Mouse (Mus musculus): ENCODE results near the gene Hmgcs2. TPM values are rescaled to one million over a fixed set of nuclear protein-coding genes. Genes with fewer than 3 reads are reported as not detected.

Hmgcs2 gene
- polyA plus RNA-seq (2017; shearing (Covaris generic)), result not detected

DNA sequence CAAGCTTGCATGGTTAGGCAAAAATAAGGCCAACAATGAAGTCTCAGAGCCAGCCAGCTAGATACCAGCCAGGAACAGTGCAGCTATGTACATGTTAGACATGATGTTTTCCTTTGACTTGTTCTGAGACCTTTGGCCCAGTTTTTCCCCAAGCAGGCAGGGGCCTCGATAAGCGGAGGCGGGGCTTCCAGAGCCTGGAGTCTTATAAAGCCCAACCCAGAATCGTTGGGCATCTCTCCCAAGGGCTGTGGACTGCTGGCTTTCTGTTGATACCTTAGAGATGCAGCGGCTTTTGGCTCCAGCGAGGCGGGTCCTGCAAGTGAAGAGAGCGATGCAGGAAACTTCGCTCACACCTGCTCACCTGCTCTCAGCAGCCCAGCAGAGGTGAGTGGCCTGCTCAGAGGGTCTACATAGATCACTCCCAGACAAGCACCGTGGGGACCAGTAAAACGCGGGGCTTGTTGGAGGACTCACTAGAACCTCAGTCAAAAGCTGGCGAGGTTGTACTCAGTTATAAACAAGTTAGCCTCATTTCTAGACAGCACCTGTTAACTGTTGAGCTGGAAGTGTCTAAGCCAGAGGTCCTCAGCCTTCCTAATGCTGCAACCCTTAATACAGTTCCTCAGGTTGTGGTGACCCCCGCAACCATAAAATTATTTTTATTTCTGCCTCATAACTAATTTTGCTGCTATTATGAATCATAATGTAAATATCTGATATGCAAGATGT is at the start of gene Hmgcs2:
Gene Hmgcs2, plus strand, starts transcription at position 232 of the 729 bp plus-strand sequence.
- ATAC-seq, result no peak

- no peak for ATAC-seq
Observed at GRCm38 (mm10) chr3:98233504-98233903, 46.7 kb upstream of the Hmgcs2 start.

DNA sequence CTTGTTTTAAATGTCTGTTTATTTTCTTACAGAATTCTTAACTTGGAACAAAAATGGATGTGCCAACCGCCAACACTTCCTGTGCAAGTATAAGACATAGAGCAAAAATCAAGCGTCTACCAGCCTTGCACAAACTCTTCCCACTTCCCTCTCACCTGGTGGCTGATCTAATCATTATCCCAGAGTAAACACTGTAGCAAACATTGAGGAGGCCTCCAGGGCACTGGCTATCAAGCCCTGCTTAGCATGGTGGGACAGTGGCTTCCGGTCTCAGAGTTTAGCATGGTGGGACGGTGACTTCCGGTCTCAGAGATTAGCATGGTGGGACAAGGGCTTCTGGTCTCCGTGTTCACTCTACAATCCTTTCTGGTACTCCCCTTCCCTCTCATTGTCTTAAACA is 44.0 kb upstream of the Hmgcs2 start:
- no peak for ATAC-seq

DNA sequence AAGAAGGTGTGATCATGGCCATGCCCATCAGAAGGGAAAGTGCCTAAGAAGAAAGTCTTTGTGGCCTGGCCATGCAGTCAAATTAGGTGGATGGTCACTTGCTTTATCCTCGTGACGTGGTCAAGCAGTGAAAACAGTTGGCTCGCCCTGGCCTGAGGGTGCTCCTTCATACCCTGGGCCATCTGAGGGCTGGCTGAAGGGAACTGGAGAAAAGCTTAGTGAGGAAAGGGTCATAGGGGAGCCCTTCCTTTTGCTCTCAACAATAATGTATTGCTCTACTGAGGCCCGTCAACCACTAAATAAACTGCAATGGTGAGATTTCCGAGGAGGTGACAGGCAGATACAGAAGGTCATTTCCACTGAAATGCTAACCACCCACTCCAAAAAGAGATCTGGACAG is 43.0 kb upstream of the Hmgcs2 start:
- ATAC-seq, result no peak

DNA sequence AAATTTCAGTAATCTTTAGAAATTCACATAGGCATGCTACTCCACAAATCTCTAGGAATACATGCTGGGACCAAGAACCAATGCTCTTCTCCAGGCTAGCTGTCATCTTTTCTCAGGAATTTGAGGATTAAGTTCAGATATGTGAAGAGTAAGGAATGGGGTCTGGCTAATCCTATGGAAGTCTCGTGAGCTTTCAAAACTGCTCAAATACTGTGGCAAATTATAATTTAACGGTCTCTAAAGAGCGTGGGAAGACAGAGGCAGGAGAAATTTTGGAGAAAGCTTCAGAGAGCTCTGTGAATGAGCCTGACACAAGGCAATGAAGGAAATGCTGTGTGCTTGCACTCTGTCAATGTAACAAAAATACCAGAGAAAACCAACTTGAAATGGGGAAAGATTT is 42.1 kb upstream of the Hmgcs2 start:
- ATAC-seq, result no peak

GRCm38 (mm10) chr3:98242051-98242450 is 38.2 kb upstream of the Hmgcs2 start:
- no peak for ATAC-seq

DNA sequence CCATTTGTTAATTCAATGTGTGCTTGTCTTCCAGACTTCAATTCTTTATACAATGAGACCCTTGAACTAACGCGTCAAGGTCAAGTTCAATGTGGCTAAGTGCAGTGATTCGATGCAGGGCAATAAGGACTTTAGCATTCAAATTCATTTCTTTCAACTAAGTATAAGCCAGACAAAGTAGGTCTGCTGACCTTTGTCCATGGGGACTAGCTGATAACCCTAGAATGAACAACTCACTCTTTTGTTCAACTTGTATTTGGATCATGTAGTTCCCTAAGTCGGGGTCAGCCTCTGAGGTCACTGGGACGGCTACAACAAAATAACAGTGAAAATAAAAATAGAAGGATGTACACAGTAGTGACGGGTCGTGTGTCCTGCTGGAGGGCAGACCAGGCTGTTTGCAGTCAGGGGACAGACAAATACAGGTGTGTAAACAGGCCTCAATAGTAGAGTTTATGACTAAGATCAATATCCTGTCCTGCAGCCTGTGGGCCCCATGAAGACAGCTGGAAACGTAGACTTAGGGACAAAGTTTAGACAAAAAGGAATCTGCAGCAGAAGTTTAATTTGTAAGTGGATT is 37.7 kb upstream of the Hmgcs2 start:
- ATAC-seq, result no peak

DNA sequence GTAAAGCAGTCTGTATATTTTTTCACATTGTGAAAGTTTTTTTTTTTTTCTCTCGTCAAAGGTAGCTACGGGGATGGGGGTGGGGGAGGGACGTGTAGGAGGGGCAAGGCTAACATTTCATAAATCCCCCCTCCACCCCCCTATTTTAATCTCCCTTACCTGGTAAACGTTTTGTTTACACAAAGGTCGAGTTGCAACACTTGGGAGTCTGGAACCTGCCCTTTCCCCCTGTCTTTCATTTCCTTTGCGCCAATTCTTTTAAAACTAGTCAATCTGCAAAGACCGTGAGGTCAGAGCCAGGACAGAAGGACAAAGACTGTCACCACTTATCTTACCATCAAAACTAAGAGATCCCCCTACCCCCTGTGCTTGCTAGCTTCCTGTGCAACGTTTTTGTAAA is 34.3 kb upstream of the Hmgcs2 start:
- no peak for ATAC-seq

DNA sequence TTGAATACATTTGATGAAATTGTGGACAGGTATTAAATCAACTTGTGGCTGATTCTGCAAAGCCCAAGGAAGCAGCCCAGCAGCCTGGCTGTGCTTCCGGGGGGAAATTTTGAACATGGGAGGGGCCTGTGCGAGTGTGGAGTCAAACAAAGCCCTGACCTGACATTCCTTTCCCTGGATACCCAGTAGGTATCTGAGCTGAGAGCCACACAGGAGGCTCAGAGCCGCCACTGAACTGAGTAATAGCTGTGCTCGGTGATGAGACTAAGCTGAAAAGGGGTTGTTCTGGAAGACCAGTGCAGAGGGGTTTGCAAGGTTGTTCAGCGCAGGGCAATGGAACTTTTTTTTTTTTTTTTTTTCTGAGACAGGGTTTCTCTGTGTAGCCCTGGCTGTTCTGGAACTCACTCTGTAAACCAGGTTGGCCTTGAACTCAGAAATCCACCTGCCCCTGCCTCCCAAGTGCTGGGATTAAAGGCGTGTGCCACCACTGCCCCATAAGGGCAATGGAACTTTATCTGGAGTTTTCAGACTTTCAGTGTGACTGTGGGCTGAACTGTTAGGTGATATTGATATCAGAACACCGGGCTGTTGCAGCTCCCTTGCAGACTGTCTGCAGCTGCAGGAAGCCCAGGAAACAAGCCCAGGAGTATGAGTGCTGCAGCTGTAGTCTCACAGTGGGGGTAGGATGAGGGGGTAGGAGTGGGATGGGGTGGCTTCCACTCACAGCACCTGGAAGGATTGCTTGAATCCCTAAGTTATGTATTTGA is 33.1 kb upstream of the Hmgcs2 start:
- ATAC-seq, result no peak

DNA sequence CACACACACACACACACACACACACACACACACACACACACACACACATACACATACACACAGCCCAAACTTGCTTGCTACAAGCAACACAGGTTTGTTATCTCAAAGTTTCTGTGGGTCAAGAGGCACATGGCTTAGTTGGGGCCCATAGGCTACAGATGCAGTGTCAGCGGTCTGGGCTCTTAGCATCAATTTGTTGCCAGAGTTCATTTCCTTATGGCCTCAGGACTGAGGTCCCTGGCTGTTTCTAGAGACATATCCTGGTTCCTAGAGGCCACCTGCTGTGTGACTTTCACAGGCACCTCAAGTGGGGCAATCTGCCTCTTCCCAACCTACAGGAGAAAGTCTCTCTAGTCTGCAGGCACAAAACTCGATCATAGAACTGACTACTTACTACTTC is 30.9 kb upstream of the Hmgcs2 start:
- no peak for ATAC-seq

DNA sequence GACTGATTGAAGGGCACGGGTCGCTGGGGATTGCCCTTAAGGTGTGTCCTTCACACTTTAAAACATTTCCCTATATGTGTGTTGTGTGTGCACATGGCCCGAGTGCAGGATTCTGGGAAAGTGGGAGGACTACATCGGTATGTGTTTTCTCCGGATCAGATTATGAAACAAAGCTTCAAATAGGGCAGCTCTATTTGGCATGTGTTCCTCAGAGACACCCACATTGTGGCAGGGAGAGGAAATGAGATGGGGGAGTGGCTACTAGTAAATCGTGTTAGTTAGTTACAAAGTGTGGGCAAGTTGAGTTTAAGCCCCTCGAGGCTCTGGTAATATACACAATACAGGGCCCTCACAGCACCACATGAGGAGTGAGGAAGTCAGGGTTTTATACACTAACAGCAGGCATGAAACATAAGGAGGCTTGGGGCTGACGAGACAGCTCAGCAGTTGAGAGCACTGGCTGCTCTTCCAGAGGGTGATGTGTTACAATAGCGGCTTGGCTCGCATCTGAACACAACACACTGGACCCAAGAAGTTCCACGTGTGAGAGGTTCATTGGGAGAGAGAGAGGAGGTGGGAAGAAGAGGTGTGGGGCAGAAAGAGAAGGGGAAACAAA is 30.3 kb upstream of the Hmgcs2 start:
- ATAC-seq, result no peak

DNA sequence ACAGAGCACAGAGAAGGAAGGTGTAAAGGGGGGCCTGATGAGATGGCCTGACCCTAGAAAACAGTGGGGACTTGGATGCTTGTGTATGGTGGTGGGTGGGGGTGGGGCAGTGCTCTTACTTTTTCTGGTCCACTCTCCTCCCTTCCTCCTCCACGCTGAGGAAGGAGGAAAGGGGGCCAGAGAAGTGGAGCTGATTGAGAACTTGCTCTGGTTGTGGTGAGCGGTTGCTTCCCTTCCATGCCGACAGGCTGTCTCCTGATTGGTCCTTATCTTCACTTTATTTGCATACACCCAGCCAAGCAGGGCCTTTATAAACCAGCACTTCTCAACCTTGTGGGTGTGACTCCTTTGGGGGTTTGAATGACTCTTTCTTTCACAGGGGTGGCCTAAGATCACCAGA is 26.2 kb upstream of the Hmgcs2 start:
- no peak for ATAC-seq

GRCm38 (mm10) chr3:98254656-98255583 is 25.3 kb upstream of the Hmgcs2 start:
- ATAC-seq, result no peak

DNA sequence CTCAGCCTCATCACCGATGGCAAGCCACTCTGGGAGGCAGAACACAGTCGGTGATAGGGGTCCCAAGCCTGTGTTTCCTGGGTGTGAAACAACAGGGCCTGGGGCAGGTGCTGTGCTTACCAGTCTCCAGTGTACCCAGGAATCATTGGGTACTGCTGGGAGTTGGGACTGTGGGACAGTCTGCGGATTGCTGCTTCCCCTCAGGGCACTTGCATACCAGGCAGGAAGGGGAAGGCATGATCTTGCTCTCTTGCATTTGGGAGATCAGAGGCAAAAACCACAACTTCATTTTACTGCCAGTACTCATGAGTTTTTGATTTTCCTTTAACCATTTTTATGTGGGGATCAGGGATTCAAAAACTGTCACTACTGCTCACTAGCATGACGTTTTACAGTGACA is 21.5 kb upstream of the Hmgcs2 start:
- no peak for ATAC-seq

DNA sequence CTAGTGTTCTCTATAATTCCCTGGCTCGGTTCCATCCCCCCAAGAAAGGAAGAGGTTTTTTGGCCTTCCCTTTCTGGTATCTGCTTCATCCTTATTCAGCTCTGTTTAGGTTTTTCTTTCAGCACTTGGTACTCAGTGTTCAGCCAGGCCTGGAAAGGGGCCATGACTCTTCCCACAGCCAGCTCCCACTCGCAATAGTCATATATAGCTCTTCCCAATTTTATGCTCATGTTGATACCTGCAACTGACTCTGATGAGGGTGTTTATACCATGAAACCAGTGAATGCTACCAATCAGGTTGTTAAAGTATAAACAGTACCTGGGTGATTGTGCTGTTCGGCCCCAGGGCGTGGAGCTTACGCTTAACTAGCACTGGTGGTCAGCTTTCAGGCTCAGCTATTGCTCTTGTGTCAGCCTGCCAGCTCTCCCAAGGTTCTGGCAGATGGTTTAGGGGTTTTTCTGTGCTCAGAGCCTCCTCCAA is 20.9 kb upstream of the Hmgcs2 start:
- no peak for ATAC-seq

DNA sequence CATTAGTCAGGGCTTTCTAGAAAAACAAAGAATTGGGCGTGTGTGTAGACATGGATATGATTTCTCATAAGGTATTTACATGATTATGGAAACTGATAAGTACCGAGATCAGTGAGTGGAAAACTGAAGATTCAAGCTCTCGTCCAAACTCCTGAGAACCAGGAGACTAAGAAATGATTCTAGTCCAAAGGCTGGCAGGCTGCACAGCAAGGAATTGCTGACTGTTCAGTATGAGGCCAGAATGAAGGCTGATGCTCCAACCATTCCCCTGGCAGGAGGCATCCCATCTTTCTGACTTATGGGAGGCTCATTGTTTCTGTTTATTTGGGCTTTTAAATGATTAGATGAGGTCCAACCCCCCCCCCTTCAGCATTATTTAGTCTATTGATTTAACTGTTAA is 19.7 kb upstream of the Hmgcs2 start:
- no peak for ATAC-seq

GRCm38 (mm10) chr3:98261415-98261814 is 18.8 kb upstream of the Hmgcs2 start:
- no peak for ATAC-seq

DNA sequence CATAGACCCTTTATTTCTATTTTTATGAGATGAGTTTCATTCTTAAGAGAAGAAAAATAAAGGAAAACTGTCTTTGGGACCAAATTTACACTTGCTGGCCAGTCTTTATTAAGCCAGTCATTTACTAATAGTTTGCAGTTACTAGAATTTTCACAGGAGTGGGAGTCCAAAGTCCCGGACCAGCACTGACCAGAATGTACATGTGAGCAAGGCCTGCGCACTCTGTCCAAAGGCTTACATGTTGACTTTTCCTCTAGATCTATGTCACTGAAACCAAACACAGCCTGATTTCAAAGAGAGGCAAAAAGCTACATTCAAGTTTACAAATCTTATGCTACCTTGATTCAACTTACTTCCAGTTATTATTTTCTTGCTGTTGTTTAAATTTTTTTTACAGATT is 18.1 kb upstream of the Hmgcs2 start:
- no peak for ATAC-seq

DNA sequence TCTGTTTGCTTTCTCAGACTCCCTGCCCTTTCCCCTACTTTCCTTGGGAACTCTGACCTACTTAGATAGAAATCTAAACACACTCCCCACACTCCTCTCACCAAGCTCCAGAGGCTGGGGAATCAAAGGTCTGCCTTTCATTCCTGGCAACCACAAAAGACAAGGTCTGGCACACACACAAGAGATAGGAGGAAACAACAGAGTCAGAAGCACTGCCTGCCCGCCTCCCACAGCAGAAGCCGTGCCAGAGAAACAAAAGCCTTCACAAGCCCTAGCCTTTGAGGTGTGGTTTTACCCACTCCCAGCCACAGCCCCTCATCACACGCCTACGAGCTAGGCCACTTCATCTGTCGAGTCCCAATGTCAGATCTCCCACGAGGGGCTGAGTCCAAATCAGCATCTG is 13.0 kb upstream of the Hmgcs2 start:
- no peak for ATAC-seq

- ATAC-seq, result no peak
Observed at GRCm38 (mm10) chr3:98273623-98274398, 6.4 kb upstream of the Hmgcs2 start.

DNA sequence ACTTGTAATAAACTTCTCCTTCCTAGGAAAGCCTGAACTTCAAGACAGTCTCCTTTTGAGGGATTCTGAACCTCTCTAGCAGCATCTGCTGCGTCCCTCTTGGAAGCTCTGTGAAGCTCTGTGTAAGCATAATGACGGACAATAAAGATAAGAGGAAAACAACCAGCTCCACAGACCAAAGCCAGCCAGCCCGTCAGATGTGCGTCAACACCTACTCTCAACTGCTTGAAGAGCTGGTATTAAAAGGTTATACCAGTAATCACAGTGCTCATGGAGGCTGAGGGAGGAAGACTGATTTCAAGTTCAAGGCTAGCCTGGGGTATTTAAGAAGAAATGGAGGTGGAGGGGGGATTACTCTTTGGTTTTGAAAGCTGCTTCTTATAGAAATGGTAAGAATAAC is 553 bp upstream of the Hmgcs2 start:
- no peak for ATAC-seq

Data from CD4-positive, CD25-positive, alpha-beta regulatory T cell, adult 4 months (primary cell).